Mouse (Mus musculus) B cell, adult 2 months (primary cell): Measurements from ENCODE around the gene Scml4.

Source experiments
- DNase-seq, 2 experiments: peaks; one replicate each; pipeline ENCODE4 v3.0.0; 2022

Gene Scml4

GRCm38 (mm10) chr10:42860159-42860911 lies at the start of gene Scml4:
Gene Scml4, plus strand, starts transcription at chr10:42860370.
- peak; percentile 78 to 82 for DNase-seq

GRCm38 (mm10) chr10:42825923-42826322 lies 34.2 kb upstream of the Scml4 start:
- DNase-seq: peak; percentile 57 to 63

- peak; percentile 39 to 47 for DNase-seq
Observed at GRCm38 (mm10) chr10:42827155-42827554, 33.0 kb upstream of the Scml4 start.

- DNase-seq: no peak
Observed at GRCm38 (mm10) chr10:42830007-42830406, 30.2 kb upstream of the Scml4 start.

- DNase-seq: peak; percentile 34 to 35
Observed at GRCm38 (mm10) chr10:42830409-42830808, 29.8 kb upstream of the Scml4 start.

GRCm38 (mm10) chr10:42832677-42833076 lies 27.5 kb upstream of the Scml4 start:
- peak; percentile 44 to 54 for DNase-seq

GRCm38 (mm10) chr10:42833871-42834727 lies 26.1 kb upstream of the Scml4 start:
- DNase-seq: no peak

- no peak for DNase-seq
Observed at GRCm38 (mm10) chr10:42838106-42838505, 22.1 kb upstream of the Scml4 start.

GRCm38 (mm10) chr10:42838736-42839135 lies 21.4 kb upstream of the Scml4 start:
- no peak for DNase-seq

- DNase-seq: no peak
Observed at GRCm38 (mm10) chr10:42840036-42840435, 20.1 kb upstream of the Scml4 start.

GRCm38 (mm10) chr10:42841531-42842195 lies 18.5 kb upstream of the Scml4 start:
- peak; percentile 66 to 68 for DNase-seq

GRCm38 (mm10) chr10:42842358-42842757 lies 17.8 kb upstream of the Scml4 start:
- DNase-seq: peak; percentile 83

- DNase-seq: no peak
Observed at GRCm38 (mm10) chr10:42843416-42843815, 16.8 kb upstream of the Scml4 start.

- no peak for DNase-seq
Observed at GRCm38 (mm10) chr10:42845480-42845879, 14.7 kb upstream of the Scml4 start.

GRCm38 (mm10) chr10:42848179-42849080 lies 11.7 kb upstream of the Scml4 start:
- DNase-seq: no peak

- DNase-seq: peak in 1 of 2 experiments; percentile 32
Observed at GRCm38 (mm10) chr10:42849081-42849400, 11.1 kb upstream of the Scml4 start.

GRCm38 (mm10) chr10:42854838-42855237 lies 5.3 kb upstream of the Scml4 start:
- no peak for DNase-seq

- no peak for DNase-seq
Observed at GRCm38 (mm10) chr10:42855250-42855649, 4.9 kb upstream of the Scml4 start.

- no peak for DNase-seq
Observed at GRCm38 (mm10) chr10:42856574-42856973, 3.6 kb upstream of the Scml4 start.

- no peak for DNase-seq
Observed at GRCm38 (mm10) chr10:42857021-42857420, 3.1 kb upstream of the Scml4 start.

- DNase-seq: no peak
Observed at GRCm38 (mm10) chr10:42859781-42860158, 400 bp upstream of the Scml4 start.

GRCm38 (mm10) chr10:42861446-42861845 lies 1.3 kb downstream of the Scml4 start:
- DNase-seq: peak; percentile 48 to 50
